Mouse (Mus musculus): ENCODE measurements around the gene Arpc1b.

Gene Arpc1b

GRCm38 (mm10) chr5:145165184-145165583, 51.2 kb downstream of the Arpc1b start:
- no peak for DNase-seq (ENCODE audit: low spot score in 2 of 2)

DNA sequence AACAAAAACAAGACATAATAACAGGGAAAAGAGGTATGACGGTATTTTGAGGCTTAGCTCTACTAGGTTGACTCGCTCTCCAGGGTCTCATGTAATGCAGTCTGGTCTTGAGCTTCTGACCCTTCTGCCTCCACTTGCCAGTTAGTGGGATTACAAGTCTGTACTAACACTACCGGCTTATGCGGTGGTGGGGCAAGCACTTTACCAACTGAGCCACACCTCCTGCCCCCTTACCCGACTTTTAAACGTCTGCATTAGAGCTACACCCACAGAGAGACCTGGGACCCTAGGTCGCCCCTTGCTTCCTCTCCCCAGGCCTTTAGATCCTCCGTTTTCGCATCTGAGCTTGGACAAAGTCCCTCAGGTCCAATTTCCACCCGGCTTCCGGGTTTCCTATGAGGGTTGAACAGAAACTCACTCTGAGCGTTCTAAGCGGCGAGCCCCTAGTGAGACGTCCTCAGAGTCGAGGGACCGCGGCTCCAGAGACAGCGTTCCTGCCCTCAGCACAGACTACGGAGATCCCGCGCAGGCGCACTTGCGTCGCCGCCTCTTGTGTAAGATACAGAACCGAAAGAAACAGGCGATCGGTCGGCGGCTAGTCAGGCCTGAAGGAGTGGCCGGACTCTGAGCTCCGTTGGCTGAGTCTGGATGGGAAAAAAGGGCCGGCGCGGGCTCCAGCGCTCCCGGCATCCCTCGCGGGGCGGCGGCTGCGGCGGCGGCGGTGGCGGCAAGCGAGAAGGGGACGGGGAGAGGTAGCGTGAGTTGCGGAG, 52.7 kb downstream of the Arpc1b start, which contains the start of the genes Ptcd1 and Cpsf4:
Gene Ptcd1 (minus strand): TSS at position 573 of the 770 bp plus-strand sequence.
Gene Cpsf4 (plus strand): TSS at position 678 of the 770 bp plus-strand sequence.
- DNase-seq (ENCODE audit: low spot score in 2 of 2): peak; percentile 98 to 100

DNA sequence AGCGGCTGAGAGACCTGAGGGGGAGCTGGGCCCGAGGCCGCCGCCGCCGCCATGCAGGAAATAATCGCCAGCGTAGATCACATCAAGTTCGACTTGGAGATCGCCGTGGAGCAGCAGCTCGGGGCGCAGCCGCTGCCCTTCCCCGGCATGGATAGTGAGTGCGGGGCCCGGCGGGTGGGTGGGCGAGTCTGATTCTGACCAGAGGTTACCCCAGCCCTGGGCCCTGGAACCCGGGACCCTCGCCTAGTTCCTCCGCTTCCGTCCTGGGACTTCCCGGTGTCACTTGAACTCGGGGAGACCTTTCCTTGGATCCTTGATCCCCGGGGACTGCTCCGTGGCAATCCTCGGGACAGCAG, 53.3 kb downstream of the Arpc1b start:
- DNase-seq (ENCODE audit: low spot score in 2 of 2): no peak

GRCm38 (mm10) chr5:145178461-145178980, 64.5 kb downstream of the Arpc1b start:
- no peak for DNase-seq (ENCODE audit: low spot score in 2 of 2)
